Mouse (Mus musculus) adipocyte (in vitro differentiated cells): ENCODE data around the gene Myo10.

ENCODE experiments used
- DNase-seq: peaks from one replicate; pipeline ENCODE4 v3.0.0-alpha.2; 2016; ENCODE audit warnings: low spot score

Myo10 gene

GRCm38 (mm10) chr15:25803111-25803510 lies 180.8 kb downstream of the Myo10 start:
- no peak for DNase-seq

- peak; percentile 66 for DNase-seq
These were observed 183.2 kb downstream of the Myo10 start for GRCm38 (mm10) chr15:25805336-25806110.

GRCm38 (mm10) chr15:25806363-25806762 lies 184.0 kb downstream of the Myo10 start:
- DNase-seq, result no peak

- no peak for DNase-seq
These were observed 184.6 kb downstream of the Myo10 start for GRCm38 (mm10) chr15:25806878-25807277.

GRCm38 (mm10) chr15:25808677-25809460 lies 186.5 kb downstream of the Myo10 start:
- no peak for DNase-seq

- no peak for DNase-seq
These were observed 187.3 kb downstream of the Myo10 start for GRCm38 (mm10) chr15:25809669-25810068.

GRCm38 (mm10) chr15:25811834-25812250 lies 189.5 kb downstream of the Myo10 start:
- peak; percentile 18 for DNase-seq

GRCm38 (mm10) chr15:25812479-25812878 lies 190.2 kb downstream of the Myo10 start:
- DNase-seq, result no peak

GRCm38 (mm10) chr15:25814535-25814934 lies 192.2 kb downstream of the Myo10 start:
- no peak for DNase-seq

GRCm38 (mm10) chr15:25817191-25817590 lies 194.9 kb downstream of the Myo10 start:
- no peak for DNase-seq

- no peak for DNase-seq
These were observed 199.7 kb downstream of the Myo10 start for GRCm38 (mm10) chr15:25821981-25822380.

- DNase-seq, result no peak
These were observed 200.3 kb downstream of the Myo10 start for GRCm38 (mm10) chr15:25822656-25823055.

- no peak for DNase-seq
These were observed 204.2 kb downstream of the Myo10 start for GRCm38 (mm10) chr15:25826531-25826961.

- no peak for DNase-seq
These were observed 206.1 kb downstream of the Myo10 start for GRCm38 (mm10) chr15:25828464-25828863.

GRCm38 (mm10) chr15:25830426-25830825 lies 208.1 kb downstream of the Myo10 start:
- no peak for DNase-seq

- no peak for DNase-seq
These were observed 212.0 kb downstream of the Myo10 start for GRCm38 (mm10) chr15:25834282-25834681.

- DNase-seq, result no peak
These were observed 212.8 kb downstream of the Myo10 start for GRCm38 (mm10) chr15:25834920-25835674.

GRCm38 (mm10) chr15:25842462-25843085 lies 220.2 kb downstream of the Myo10 start:
- no peak for DNase-seq

GRCm38 (mm10) chr15:25843086-25843991 lies 221.0 kb downstream of the Myo10 start, which contains the start of gene Retreg1:
Gene Retreg1, plus strand, starts transcription at chr15:25843180.
- DNase-seq, result no peak

GRCm38 (mm10) chr15:25844013-25844570 lies 221.8 kb downstream of the Myo10 start:
- no peak for DNase-seq
